Mouse (Mus musculus): ENCODE data around the gene Mrpl35. TPM values are rescaled to one million over a fixed set of nuclear protein-coding genes. Genes with fewer than 3 reads are reported as not detected.

The Mrpl35 gene
- polyA plus RNA-seq, 1 experiment from 2014 or later: 51.5 TPM

DNA sequence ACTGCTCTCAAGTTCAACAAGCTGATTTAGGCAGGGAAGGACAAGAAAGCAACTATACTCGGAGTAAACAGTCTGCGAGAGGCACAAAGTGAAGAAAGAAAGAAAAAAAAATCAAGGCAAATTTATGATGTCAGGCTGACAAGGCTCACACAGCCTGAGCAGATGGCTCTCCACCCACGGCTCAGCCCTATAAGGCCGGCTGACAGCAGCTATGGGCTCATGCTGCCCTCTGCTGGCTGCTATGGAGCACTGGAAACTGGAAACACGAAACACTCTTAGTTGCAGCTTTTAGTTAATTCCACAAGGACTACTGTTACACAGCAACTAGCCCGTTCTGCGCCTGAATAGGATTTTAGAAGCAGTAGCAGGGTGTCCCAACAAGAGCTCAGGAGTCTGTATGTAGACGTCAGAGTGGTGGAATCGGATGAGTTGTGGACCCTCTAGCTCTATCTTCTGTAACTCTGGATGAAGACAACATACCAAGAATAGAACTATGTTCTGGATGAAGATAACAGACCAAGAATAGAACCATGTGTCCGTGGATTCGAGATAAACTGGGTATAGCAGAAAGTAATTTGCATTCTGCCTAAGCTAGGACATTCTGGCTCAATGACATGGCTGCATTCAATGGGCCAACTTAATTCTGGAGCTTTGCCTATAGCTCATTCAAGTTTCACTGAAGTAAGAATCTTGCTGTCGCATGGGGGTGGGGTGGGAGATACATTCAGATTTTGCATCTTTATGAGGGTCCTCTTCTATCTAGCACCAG, 22.5 kb downstream of the Mrpl35 start:
- Histone ChIP-seq H3K36me3 (ENCODE audit: control insufficient read depth, insufficient read depth, low read length) (peaks cover 27% of the 10 kb centered on the region; the same call in 1 of the 2 replicates), H3K4me3 (ENCODE audit: low read depth, low read length) (no peak overlapping the region), H3K27me3 (replicated peaks; ENCODE audit: control insufficient read depth, insufficient read depth, low read length) (no peaks in the 10 kb centered on the region), H3K4me1 (ENCODE audit: control insufficient read depth, insufficient read depth, low read length) (no peaks in the 10 kb centered on the region), H3K4me2 (ENCODE audit: low read length) (no peak overlapping the region), H3K27ac (ENCODE audit: low read depth, low read length) (peak overlapping the region; percentile 55; the same call in 1 of the 2 replicates), H3K9me3 (replicated peaks; ENCODE audit: control insufficient read depth, low read length) (no peaks in the 10 kb centered on the region), H3K9ac (ENCODE audit: low read length) (0 out of 2 replicates have a peak overlapping the region, but pooled peaks have one; percentile 9)
- 27% methylated on average over 12 of the region's 12 CpGs for WGBS
- ATAC-seq (peak; percentile 95), DNase-seq (ENCODE audit: low spot score) (peak; percentile 94)

- ATAC-seq (peak; percentile 27; the same call in 1 of the 2 replicates), DNase-seq (ENCODE audit: low spot score) (no peak)
- no peaks in the 10 kb centered on the region for H3K9me3 ChIP-seq (replicated peaks; ENCODE audit: control insufficient read depth, low read length)
- no peak overlapping the region for H3K4me2 ChIP-seq (ENCODE audit: low read length)
- peaks cover 27% of the 10 kb centered on the region; the same call in 1 of the 2 replicates for H3K36me3 ChIP-seq (ENCODE audit: control insufficient read depth, insufficient read depth, low read length)
- 0 out of 2 replicates have a peak overlapping the region, but pooled peaks have one; percentile 9 for H3K9ac ChIP-seq (ENCODE audit: low read length)
- peak overlapping the region; percentile 55; the same call in 1 of the 2 replicates for H3K27ac ChIP-seq (ENCODE audit: low read depth, low read length)
- H3K27me3 ChIP-seq (replicated peaks; ENCODE audit: control insufficient read depth, insufficient read depth, low read length): no peaks in the 10 kb centered on the region
- H3K4me1 ChIP-seq (ENCODE audit: control insufficient read depth, insufficient read depth, low read length): no peaks in the 10 kb centered on the region
- H3K4me3 ChIP-seq (ENCODE audit: low read depth, low read length): no peak overlapping the region
- 94% methylated on average over 1 of the region's 1 CpGs for WGBS
Measured at GRCm38 (mm10) chr6:71803609-71804008, 23.2 kb downstream of the Mrpl35 start.

GRCm38 (mm10) chr6:71801714-71802094, 25.1 kb downstream of the Mrpl35 start:
- Histone ChIP-seq H3K27me3 (replicated peaks; ENCODE audit: control insufficient read depth, insufficient read depth, low read length) (no peaks in the 10 kb centered on the region), H3K9me3 (replicated peaks; ENCODE audit: control insufficient read depth, low read length) (no peaks in the 10 kb centered on the region), H3K4me1 (ENCODE audit: control insufficient read depth, insufficient read depth, low read length) (no peaks in the 10 kb centered on the region), H3K9ac (ENCODE audit: low read length) (no peak overlapping the region), H3K36me3 (ENCODE audit: control insufficient read depth, insufficient read depth, low read length) (peaks cover 19% of the 10 kb centered on the region; the same call in 1 of the 2 replicates), H3K4me3 (ENCODE audit: low read depth, low read length) (no peak overlapping the region), H3K27ac (ENCODE audit: low read depth, low read length) (no peak overlapping the region), H3K4me2 (ENCODE audit: low read length) (no peak overlapping the region)
- DNase-seq (ENCODE audit: low spot score) (no peak), ATAC-seq (no peak)
- 78% methylated on average over 10 of the region's 10 CpGs for WGBS

DNA sequence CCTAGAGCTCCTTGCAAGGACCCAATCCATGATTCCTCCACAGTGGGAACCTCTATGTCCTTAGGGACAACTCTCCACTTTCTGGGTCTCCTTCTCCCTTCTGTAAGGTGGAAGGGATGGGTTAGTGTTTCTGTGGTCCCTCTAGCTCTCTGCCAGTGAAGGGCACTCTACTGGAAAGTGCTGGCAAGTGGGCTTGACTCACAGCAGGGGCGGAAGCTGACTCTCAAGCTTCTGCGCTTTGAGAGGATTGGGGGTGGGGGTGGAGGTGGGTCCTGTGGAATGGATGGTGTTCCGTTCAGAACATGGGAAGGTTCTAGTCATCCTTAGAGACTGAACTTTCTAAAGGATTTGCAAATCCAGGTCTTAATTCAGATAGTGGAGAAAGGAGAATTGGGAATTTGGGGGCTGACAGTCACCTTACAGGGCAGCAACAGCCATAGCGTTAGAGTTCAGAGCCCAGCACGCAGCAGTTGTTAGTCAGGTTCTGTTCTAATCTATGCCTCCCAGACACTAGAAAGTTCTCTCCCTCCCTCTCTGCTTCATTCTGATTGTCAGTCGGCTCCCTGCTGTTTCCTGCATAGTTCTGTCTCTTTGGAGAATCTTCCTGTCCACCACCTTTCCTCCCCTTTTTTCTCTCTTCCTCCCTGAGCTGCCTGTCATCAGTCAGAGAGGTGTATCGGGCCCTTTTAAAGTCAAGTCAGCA, 25.6 kb downstream of the Mrpl35 start:
- no peak overlapping the region for H3K27ac ChIP-seq (ENCODE audit: low read depth, low read length)
- H3K4me1 ChIP-seq (ENCODE audit: control insufficient read depth, insufficient read depth, low read length): no peaks in the 10 kb centered on the region
- H3K4me2 ChIP-seq (ENCODE audit: low read length): no peak overlapping the region
- H3K27me3 ChIP-seq (replicated peaks; ENCODE audit: control insufficient read depth, insufficient read depth, low read length): no peaks in the 10 kb centered on the region
- ATAC-seq: no peak
- H3K4me3 ChIP-seq (ENCODE audit: low read depth, low read length): no peak overlapping the region
- DNase-seq (ENCODE audit: low spot score): no peak
- peaks cover 22% of the 10 kb centered on the region; the same call in 1 of the 2 replicates for H3K36me3 ChIP-seq (ENCODE audit: control insufficient read depth, insufficient read depth, low read length)
- H3K9ac ChIP-seq (ENCODE audit: low read length): no peak overlapping the region
- 60% methylated on average over 7 of the region's 7 CpGs for WGBS
- no peaks in the 10 kb centered on the region for H3K9me3 ChIP-seq (replicated peaks; ENCODE audit: control insufficient read depth, low read length)

- no peak for ATAC-seq
- 86% methylated on average over 3 of the region's 3 CpGs for WGBS
- H3K4me3 ChIP-seq (ENCODE audit: low read depth, low read length): no peak overlapping the region
- DNase-seq (ENCODE audit: low spot score): no peak
- no peak overlapping the region for H3K27ac ChIP-seq (ENCODE audit: low read depth, low read length)
- H3K36me3 ChIP-seq (ENCODE audit: control insufficient read depth, insufficient read depth, low read length): peaks cover 32% of the 10 kb centered on the region; the same call in 1 of the 2 replicates
- H3K4me2 ChIP-seq (ENCODE audit: low read length): no peak overlapping the region
- no peaks in the 10 kb centered on the region for H3K27me3 ChIP-seq (replicated peaks; ENCODE audit: control insufficient read depth, insufficient read depth, low read length)
- H3K9ac ChIP-seq (ENCODE audit: low read length): no peak overlapping the region
- H3K9me3 ChIP-seq (replicated peaks; ENCODE audit: control insufficient read depth, low read length): no peaks in the 10 kb centered on the region
- no peaks in the 10 kb centered on the region for H3K4me1 ChIP-seq (ENCODE audit: control insufficient read depth, insufficient read depth, low read length)
Measured at GRCm38 (mm10) chr6:71799391-71799790, 27.4 kb downstream of the Mrpl35 start.

DNA sequence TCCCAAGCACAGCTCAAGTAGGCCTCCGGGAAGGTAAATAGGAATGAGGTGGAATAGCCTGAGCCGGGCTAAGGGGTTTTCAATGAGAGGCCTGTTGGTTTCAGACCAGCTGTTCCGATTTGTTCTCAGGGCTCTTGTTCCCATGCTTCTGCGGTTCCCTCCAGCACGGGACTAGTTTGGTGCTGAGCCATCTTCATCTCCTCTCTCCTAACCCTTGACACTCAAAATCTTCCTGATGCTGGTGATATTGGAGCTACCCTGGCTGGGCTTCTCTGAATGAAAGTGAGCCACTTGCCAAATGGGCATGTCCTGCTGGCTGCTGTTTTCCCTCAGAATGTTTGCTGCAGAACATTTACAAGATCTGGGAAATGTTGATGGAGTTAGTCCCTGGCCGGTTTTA, 35.0 kb downstream of the Mrpl35 start:
- DNase-seq (ENCODE audit: low spot score) (no peak), ATAC-seq (no peak)
- Histone ChIP-seq H3K4me3 (ENCODE audit: low read depth, low read length) (no peak overlapping the region), H3K9me3 (replicated peaks; ENCODE audit: control insufficient read depth, low read length) (no peaks in the 10 kb centered on the region), H3K27ac (ENCODE audit: low read depth, low read length) (no peak overlapping the region), H3K4me2 (ENCODE audit: low read length) (no peak overlapping the region), H3K27me3 (replicated peaks; ENCODE audit: control insufficient read depth, insufficient read depth, low read length) (no peaks in the 10 kb centered on the region), H3K4me1 (ENCODE audit: control insufficient read depth, insufficient read depth, low read length) (no peaks in the 10 kb centered on the region), H3K9ac (ENCODE audit: low read length) (no peak overlapping the region), H3K36me3 (ENCODE audit: control insufficient read depth, insufficient read depth, low read length) (peaks cover 22% of the 10 kb centered on the region)
- WGBS: 87% methylated on average over 6 of the region's 6 CpGs

GRCm38 (mm10) chr6:71788348-71788747, 38.4 kb downstream of the Mrpl35 start:
- DNase-seq (ENCODE audit: low spot score): no peak
- no peak for ATAC-seq
- Histone ChIP-seq H3K4me3 (ENCODE audit: low read depth, low read length) (no peak overlapping the region), H3K27ac (ENCODE audit: low read depth, low read length) (no peak overlapping the region), H3K36me3 (ENCODE audit: control insufficient read depth, insufficient read depth, low read length) (peaks cover 11% of the 10 kb centered on the region), H3K4me2 (ENCODE audit: low read length) (no peak overlapping the region), H3K4me1 (ENCODE audit: control insufficient read depth, insufficient read depth, low read length) (no peaks in the 10 kb centered on the region), H3K27me3 (replicated peaks; ENCODE audit: control insufficient read depth, insufficient read depth, low read length) (no peaks in the 10 kb centered on the region), H3K9me3 (replicated peaks; ENCODE audit: control insufficient read depth, low read length) (no peaks in the 10 kb centered on the region), H3K9ac (ENCODE audit: low read length) (no peak overlapping the region)
- 88% methylated on average over 9 of the region's 9 CpGs for WGBS

DNA sequence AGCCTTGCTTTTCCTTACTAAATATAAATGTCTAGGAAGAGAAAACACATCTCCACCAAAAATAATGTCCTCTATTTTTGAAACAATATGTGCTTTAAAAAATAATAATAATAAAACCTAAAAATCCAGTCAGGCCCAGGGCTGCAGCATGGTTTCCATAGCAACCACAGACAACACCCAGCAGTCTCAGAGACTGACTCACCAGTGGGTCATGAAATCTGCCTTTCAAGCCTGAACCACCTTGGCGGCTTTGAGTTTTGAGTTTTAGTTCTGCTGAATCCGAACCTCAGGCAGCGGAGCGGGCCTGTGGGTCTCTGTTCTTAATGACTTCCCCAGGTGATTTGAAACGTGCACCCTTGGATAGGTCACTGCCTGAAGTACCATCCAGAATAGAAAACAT, 43.6 kb downstream of the Mrpl35 start:
- Histone ChIP-seq H3K4me3 (ENCODE audit: low read depth, low read length) (no peak overlapping the region), H3K9ac (ENCODE audit: low read length) (no peak overlapping the region), H3K9me3 (replicated peaks; ENCODE audit: control insufficient read depth, low read length) (no peaks in the 10 kb centered on the region), H3K4me1 (ENCODE audit: control insufficient read depth, insufficient read depth, low read length) (no peaks in the 10 kb centered on the region), H3K27ac (ENCODE audit: low read depth, low read length) (no peak overlapping the region), H3K36me3 (ENCODE audit: control insufficient read depth, insufficient read depth, low read length) (peaks cover 21% of the 10 kb centered on the region), H3K4me2 (ENCODE audit: low read length) (no peak overlapping the region), H3K27me3 (replicated peaks; ENCODE audit: control insufficient read depth, insufficient read depth, low read length) (no peaks in the 10 kb centered on the region)
- no peak for DNase-seq (ENCODE audit: low spot score)
- WGBS: 90% methylated on average over 5 of the region's 5 CpGs
- no peak for ATAC-seq

- 92% methylated on average over 7 of the region's 7 CpGs for WGBS
- no peak for ATAC-seq
- no peak overlapping the region for H3K9ac ChIP-seq (ENCODE audit: low read length)
- H3K4me1 ChIP-seq (ENCODE audit: control insufficient read depth, insufficient read depth, low read length): no peaks in the 10 kb centered on the region
- H3K9me3 ChIP-seq (replicated peaks; ENCODE audit: control insufficient read depth, low read length): no peaks in the 10 kb centered on the region
- no peak for DNase-seq (ENCODE audit: low spot score)
- no peak overlapping the region for H3K4me2 ChIP-seq (ENCODE audit: low read length)
- peaks cover 26% of the 10 kb centered on the region for H3K36me3 ChIP-seq (ENCODE audit: control insufficient read depth, insufficient read depth, low read length)
- H3K27me3 ChIP-seq (replicated peaks; ENCODE audit: control insufficient read depth, insufficient read depth, low read length): no peaks in the 10 kb centered on the region
- no peak overlapping the region for H3K4me3 ChIP-seq (ENCODE audit: low read depth, low read length)
- no peak overlapping the region for H3K27ac ChIP-seq (ENCODE audit: low read depth, low read length)
Measured at GRCm38 (mm10) chr6:71780431-71780830, 46.3 kb downstream of the Mrpl35 start.

Data from forebrain, embryonic 14.5 days (tissue).